Mouse (Mus musculus) gastrocnemius, postnatal 36 days (tissue): Measurements from ENCODE around the gene Pglyrp3. TPM values are rescaled to one million over a fixed set of nuclear protein-coding genes. Genes with fewer than 3 reads are reported as not detected.
"Not testable (repeated sequence)": the region's sequence is repeated elsewhere in the genome, so short reads cannot be mapped to it uniquely, and the experiment has no call there.

Source experiments
- DNase-seq, 2 experiments: peaks; one replicate each; pipeline ENCODE4 v3.0.0; 2022
- intact Hi-C: fragments of 180-260 bp; cut with DNase I; formaldehyde crosslinking; loops from one replicate; pipeline ENCODE4 v1.15.1; 2025
- long read RNA-seq, 2 experiments: library from polyadenylated mRNA; stranded (forward); transcript quantifications; one replicate each; pipeline ENCODE4 v2.0.0; 2021
- microRNA-seq, 2 experiments: library from miRNA; unstranded; fragments of <30 nt; microRNA quantifications; one replicate each; pipeline ENCODE4 v1.2.0; 2021
- total RNA-seq, 2 experiments: library from RNA; stranded (reverse); gene quantifications; 2 replicates each; pipeline ENCODE4 v1.2.3; 2021

Pglyrp3 gene
- not detected for total RNA-seq
- long read RNA-seq, experiment 1 = 0 reads
- long read RNA-seq, experiment 2 = 0 reads

DNA sequence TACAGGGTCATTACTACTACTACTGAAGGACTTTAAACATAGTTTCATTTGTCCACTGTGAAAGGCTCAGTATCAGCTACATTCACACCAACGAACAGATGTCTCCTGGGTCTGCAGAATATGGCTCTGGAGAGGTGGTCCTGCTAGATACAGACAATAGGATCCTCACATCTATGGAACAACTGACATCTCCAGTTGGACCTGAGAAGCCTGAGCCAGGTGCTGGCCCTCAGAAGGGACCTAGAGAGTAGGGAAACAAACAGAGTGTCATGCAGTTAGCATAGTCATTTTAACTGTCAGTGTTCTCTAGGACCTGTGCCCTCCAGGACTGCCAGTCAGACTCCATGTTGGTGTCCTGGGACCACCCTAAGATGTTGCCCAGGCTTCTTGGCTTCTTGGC is at the start of gene Pglyrp3:
TSS of gene Pglyrp3 (plus strand) at position 301 of the 400 bp plus-strand sequence.
- no peak for DNase-seq
- intact Hi-C loops = no loop called here

DNA sequence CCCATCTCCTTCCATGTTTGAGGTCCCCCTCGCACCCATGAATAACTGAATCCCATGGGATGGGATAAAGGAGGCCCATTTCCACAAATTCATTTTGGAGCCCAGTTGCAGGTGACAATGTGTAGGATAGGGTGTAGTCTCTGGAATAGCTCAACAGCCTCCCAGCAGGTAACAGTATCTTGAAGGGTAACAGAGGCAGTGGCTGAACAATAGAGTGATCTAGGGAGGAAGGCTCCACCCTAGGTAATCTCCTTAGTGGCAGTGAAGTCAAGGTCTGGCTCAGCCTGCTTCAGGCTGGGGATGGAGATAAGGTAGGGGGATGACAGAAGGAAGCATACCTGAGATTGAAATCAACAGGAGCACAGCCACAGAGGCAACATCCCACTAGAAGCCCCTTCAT is 3.4 kb upstream of the Pglyrp3 start:
- intact Hi-C loops = no loop called here
- no peak for DNase-seq

DNA sequence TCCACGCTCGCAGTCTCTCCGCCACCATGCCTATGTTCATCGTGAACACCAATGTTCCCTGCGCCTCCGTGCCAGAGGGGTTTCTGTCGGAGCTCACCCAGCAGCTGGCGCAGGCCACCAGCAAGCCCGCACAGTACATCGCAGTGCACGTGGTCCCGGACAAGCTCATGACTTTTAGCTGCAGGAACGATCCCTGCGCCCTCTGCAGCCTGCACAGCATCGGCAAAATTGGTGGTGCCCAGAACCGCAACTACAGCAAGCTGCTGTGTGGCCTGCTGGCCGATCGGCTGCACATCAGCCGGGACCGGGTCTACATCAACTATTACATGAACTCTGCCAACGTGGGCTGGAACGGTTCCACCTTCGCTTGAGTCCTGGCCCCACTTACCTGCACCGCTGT is 10.2 kb downstream of the Pglyrp3 start:
- intact Hi-C loops, DNase-seq: not testable (repeated sequence)

DNA sequence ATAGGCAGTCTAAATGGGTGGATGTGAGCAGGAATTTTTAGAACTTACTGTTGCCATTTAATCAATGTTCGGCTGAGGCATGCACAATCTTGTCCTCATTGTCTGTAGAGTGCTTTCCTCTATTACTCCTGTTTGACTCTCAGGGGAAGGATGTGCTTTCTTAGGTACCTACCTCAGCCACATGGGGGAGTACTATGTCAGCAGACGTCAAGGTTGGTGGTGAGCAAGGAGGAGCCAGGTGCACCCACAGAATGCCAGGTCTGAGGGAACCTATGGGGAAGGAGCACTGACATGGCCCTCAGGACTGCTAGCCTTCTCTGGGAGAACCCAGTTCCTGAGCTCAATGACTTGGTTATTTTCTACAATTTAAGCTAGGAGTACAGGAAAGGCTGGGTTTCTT is 18.8 kb downstream of the Pglyrp3 start:
- no peak for DNase-seq
- intact Hi-C loops = no loop called here

DNA sequence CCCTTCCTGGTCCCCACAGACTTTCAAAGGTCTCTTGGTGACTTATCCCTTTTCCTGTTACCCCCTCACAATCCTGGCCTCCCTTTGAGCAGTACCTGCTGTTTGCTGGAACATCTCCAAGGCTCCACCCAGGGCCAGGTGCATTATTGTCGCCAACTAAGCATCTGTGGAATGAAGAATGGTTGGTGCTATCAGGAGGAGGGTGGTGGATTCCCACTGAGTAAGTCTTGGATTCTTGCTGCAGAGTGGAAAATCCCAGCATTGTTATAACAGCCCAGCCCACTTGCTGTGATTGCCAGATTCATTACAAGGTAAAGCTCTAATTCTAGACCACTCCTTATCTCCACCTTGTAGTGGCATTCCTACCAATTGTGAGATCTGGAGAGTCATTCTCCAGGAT is 19.5 kb downstream of the Pglyrp3 start:
- intact Hi-C loops = no loop called here
- no peak for DNase-seq

DNA sequence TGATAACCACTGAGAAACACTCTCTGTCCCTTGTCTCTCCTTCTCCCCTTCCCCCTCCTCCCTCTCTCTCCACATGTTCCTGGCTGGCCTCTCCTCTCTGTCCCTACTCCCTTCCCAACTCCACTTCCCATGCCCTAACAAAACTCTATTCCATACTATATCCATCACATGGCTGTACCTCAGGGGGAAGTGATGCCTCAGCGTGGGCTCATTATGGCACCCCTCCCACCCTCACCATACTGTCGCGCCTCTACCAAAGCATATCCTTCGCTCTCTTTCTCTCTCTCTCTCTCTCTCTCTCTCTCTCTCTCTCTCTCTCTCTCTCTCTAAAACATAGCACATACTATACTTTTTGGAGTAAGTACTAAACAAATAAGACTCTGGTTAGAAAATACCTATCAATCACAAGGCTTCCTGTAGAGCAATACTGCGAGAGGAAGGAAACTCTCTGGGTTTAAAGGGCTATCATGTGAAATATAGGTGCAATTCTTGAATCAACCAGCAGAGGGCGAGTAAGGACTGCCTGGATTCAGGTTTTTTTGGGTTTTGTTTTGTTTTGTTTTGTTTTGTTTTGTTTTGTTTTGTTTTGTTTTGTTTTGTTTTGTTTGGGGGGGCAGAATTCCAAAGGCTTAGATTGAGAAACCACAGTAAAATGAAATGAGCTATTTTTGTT is 36.1 kb downstream of the Pglyrp3 start:
- intact Hi-C loops = no loop called here
- no peak for DNase-seq

DNA sequence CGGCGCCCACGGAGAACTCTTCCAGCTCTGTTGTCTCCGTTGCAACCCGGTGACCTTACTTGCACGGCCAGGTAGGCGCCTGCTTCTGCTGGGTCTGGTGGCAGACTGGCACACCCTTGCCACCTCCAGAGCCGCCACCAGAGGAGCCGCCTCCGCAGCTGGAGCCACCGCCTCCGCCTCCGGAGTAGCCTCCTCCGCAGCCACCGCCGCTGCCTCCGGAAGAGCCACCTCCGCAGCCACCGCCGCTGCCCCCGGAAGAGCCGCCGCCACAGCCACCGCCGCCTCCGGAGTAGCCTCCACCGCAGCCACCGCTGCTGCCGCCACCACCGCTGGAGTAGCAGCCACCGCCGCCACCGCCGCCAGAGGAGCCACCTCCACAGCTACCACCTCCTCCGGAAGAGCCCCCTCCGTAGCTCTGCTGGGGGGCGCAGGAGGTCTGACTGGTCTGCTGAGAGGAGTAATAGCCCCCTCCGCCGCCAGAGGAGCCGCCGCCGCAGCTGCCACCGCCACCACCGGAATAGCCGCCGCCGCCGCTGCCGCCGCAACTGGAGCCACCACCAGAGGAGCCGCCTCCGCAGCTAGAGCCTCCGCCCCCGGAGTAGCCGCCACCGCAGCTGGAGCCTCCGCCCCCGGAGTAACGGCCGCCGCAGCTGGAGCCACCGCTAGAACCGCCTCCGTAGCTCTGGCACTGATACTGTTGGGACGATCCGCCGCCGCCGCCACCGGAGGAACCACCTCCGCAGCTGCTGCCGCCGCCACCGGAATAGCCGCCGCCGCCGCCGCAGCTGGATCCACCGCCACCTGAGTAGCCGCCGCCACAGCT is 66.3 kb downstream of the Pglyrp3 start:
- intact Hi-C loops = no loop called here

More for the DNA sequence above, 66.3 kb downstream of the Pglyrp3 start:
- DNase-seq = peak; percentile 27 to 46

Small RNA genes within 50 kb of the gene (microRNA-seq; reads per million reads assigned to microRNA genes)
- 0 reads per million in 2 experiments for gene Gm23697
- gene Gm25145 = 0 reads per million in 2 experiments

Other genes starting within 250 kb of the Pglyrp3 start
- not detected for gene Lor, start 68.6 kb downstream of the Pglyrp3 start, total RNA-seq
- gene Prr9, start 109.4 kb downstream of the Pglyrp3 start, total RNA-seq = not detected
- gene Lelp1, start 128.2 kb downstream of the Pglyrp3 start, total RNA-seq = not detected
- not detected for gene Sprr2a1, start 201.2 kb downstream of the Pglyrp3 start, total RNA-seq
- gene Sprr2a2, start 201.3 kb downstream of the Pglyrp3 start, total RNA-seq = not detected